Mouse (Mus musculus) gastrocnemius, postnatal 36 days (tissue): ENCODE results near the gene Rtn2. TPM values are rescaled to one million over a fixed set of nuclear protein-coding genes. Genes with fewer than 3 reads are reported as not detected.

Source experiments
- DNase-seq, 2 experiments: peaks; one replicate each; pipeline ENCODE4 v3.0.0; 2022
- intact Hi-C: fragments of 180-260 bp; cut with DNase I; formaldehyde crosslinking; loops from one replicate; pipeline ENCODE4 v1.15.1; 2025
- total RNA-seq, 2 experiments: library from RNA; stranded (reverse); gene quantifications; 2 replicates each; pipeline ENCODE4 v1.2.3; 2021

Gene Rtn2
- total RNA-seq, 2 experiments from 2014 or later: 974 to 1,054 TPM

DNA sequence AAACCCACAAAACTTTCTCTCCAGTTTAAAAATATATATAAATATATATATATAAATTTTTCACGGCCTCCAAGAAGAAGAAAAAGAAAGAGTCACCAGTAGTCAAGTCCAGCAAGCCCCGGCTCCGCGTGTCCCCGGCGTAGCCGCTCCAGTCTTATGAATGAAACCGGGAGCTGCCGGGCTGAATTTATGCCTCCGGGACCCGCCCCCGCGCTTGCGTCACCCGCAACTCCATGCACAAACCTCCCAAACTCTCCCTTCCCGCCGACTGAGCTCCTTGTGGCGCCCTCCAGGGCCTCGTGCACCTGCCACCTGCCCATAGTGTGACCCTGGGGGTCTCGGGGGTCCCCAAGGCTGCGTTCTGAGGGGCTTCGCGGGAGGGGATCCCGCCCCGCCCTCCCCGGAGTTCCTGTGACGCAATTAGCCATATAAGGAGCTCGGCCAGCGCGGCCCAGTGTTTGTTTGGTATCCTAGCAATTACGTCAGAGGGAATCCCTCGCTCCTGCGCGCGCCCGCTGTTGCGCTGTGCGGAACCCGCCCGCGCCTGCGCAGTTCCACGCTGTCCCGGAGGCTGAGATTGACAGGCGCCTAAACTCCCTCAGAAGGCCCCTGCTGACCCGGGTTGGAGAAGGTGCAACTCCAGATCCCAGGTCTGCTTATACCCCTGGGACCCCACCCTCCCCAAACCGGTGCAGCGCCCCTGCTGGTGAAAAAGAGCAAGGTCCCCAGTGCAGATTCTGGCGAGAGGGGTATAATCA is 27.6 kb downstream of the Rtn2 start, which contains the start of gene Fosb:
TSS of gene Fosb (minus strand) at position 168 of the 758 bp plus-strand sequence.
- intact Hi-C loops: no loop called here
- DNase-seq: peak; percentile 93 to 96

DNA sequence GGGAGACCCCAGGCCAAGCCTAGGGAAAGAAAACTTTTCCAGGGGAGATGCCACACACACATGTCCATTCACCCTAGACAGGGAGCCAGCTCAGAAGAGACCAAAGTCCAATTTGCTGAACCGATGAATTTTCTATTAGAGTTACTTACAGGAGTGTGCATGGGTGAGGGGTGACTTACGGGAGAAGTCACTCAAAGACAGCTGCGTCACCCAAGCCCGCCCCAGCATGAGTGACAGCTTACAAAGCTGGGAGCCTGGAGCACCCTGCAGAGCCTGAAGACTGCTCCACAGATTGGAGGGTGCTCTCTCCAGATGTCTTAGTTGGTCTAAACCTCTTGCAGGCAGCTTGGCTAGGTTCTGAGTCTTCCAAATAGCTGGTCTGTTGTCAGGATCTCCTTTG is 29.6 kb downstream of the Rtn2 start:
- intact Hi-C loops: no loop called here
- DNase-seq: no peak

GRCm38 (mm10) chr7:19314033-19314432 is 31.6 kb downstream of the Rtn2 start:
- intact Hi-C loops: no loop called here
- DNase-seq: no peak

GRCm38 (mm10) chr7:19316451-19317161 is 34.2 kb downstream of the Rtn2 start:
- no peak for DNase-seq
- intact Hi-C loops: no loop called here

DNA sequence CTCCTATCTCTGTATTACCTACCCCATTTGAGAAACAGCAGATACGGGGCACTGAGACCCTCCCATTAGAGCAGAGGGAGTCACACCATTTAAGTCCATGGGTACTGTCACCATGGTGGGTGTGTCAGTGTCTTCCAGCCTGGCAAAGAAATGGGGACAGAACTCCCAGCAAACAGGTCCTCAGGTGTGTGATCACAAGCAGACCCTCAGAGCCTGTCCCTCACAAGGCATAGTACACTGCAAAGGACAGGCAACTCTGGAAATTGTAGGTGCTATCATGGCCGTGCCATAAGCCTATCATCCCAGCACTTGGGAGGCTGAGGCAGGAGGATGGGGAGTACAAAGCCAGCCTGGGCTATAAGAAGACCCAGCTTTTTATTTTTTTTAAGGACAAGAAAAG is 35.8 kb downstream of the Rtn2 start:
- intact Hi-C loops: no loop called here
- no peak for DNase-seq

DNA sequence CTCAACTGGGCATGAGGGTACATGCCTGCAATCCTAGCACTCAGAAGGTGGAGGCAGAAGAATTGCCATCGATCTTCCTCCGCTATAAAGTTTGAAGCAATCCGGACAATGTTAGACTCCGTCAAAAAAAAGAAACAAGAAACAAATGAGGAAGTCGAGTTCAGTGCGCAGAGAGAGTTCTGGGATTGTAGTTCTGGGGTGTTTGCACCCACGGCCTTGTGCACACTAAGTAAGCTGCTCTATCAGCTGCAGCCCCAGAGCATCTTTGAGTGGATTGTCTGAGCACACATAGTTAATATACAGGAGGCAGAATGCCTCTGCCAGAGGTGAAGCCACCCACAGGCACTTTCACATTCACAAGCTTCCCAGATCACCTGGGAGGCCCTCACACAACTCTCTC is 36.3 kb downstream of the Rtn2 start:
- intact Hi-C loops: no loop called here

GRCm38 (mm10) chr7:19319458-19319857 is 37.0 kb downstream of the Rtn2 start:
- intact Hi-C loops: no loop called here
- DNase-seq: no peak

More for the DNA sequence above, 36.3 kb downstream of the Rtn2 start:
- DNase-seq: no peak

DNA sequence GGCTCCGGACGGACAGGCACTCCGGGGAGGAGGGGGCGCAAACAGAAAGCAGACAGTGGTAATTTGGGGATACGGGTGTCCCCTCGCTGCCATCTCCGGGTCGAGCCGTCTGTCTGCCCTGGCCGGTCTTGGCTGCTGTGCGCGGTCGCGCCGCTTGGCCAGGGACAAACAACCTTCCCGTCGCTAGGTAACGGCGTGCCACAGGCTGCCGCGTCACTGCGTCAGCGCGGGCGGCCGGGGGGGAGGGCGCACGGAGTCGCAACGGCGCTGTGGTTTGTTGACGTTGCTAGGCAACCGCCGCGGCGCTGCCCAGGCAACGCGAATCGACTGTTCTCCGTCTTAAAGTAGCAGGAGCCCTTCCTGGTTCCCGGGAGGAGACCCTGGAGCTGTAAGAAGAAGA is 37.5 kb downstream of the Rtn2 start:
- intact Hi-C loops: no loop called here
- DNase-seq: peak; percentile 90 to 96

GRCm38 (mm10) chr7:19320637-19321036 is 38.2 kb downstream of the Rtn2 start:
- DNase-seq: no peak
- intact Hi-C loops: no loop called here

DNA sequence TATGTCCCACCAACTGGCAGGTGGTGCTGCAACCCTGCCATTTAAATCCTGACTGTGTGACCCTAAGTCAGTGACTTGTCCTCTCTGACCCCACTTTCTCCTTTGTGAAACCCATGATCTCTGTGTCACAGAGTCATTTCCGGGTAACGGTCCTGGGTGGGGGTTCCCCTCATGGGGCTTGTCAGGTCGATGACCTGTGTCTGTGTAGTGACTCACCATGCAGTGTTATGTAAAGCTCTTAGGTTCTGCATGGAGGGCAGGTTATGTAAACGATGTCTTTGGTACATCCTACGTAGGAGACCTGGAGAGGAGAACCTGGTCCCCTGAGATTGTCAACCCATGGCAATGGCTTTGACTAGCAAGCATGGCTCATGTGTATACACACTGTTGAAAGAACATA is 39.0 kb downstream of the Rtn2 start:
- DNase-seq: no peak
- intact Hi-C loops: no loop called here

GRCm38 (mm10) chr7:19322489-19322888 is 40.1 kb downstream of the Rtn2 start:
- intact Hi-C loops: no loop called here
- DNase-seq: no peak

- DNase-seq: no peak
- intact Hi-C loops: no loop called here
These were observed 41.8 kb downstream of the Rtn2 start for GRCm38 (mm10) chr7:19324221-19324620.

DNA sequence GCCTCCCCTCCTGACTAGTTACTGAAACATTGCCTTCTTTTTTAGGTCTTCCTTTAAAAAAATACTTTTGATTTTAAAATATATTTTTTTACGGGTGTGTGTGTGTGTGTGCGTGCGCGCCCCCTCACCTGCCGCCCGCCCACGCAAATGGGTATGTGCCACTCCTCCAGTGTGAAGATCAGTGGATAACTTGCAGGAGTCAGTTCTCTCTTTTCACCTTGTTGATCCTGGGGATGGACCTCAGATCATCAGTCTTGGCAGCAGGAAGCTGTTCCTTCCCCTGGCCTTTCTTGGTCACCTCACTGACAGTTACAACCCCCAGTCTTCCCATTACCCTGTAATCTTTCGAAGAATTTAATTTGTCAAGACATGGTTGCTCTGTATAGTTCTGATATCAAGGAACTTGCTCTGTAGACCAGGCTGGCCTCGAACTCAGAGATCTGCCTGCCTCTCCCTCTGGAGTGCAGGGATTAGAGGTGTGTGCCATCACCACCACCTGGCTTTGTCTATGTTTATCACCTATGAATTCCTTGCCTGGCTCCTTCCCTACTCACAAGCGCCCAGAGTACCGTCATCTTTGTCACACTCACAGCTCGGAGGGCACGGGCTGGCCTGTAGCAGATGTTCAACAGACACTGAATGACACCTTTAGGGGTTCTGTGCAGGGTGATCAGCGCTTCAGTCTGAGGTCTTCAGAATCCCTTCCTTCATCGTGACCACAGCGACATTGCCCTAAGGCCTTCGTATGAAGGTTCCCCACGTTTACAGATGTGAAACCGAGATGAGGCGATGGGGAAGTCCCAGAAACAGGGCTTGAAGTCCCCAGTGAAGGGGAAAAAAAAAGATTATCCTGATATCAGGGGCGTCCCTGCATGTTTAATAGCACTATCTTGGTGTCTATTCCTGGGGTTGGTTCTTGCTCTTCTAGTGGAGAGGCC is 43.1 kb downstream of the Rtn2 start:
- no peak for DNase-seq
- intact Hi-C loops: no loop called here

DNA sequence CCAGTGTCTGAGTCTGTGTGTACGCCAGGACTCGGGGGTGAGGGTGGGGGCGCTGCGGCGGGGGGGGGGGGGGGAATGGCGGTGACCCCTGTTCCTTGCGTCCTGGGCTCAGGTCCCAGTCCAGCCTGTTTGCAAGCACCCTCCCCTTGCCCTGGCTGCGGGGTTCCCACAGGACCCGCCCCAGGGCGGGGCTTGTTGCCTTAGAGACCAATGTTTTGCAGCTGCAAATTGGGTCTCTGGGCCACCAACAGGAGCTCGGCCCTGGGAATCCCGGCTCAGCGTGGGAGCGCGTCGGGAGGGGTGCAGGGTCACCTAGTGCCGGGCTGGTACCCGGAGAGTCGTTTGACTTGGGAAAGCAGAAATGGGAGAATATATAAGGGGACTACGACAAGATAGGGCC is 43.9 kb downstream of the Rtn2 start:
- intact Hi-C loops: no loop called here
- peak; percentile 85 to 87 for DNase-seq

DNA sequence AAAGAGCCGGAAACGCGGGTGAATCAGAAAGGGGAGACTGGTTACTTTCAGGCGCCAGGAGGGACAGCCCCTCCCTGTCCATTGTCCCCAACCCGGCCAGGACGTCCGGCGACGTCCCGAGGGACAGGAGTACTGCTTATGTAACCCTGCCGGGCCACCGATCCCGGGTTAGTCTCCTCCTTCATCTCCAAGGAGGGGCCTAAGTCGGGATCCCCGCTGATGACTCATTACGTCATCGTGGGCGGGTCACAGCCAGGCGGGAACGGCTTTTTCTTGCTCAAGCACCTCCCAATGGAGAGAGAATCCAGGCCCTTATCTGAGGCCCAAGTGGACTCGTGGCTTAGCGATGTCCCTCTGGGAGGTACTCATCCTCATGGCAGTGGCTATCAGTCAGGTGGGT is 44.7 kb downstream of the Rtn2 start:
- DNase-seq: peak; percentile 82 to 90
- intact Hi-C loops: no loop called here

DNA sequence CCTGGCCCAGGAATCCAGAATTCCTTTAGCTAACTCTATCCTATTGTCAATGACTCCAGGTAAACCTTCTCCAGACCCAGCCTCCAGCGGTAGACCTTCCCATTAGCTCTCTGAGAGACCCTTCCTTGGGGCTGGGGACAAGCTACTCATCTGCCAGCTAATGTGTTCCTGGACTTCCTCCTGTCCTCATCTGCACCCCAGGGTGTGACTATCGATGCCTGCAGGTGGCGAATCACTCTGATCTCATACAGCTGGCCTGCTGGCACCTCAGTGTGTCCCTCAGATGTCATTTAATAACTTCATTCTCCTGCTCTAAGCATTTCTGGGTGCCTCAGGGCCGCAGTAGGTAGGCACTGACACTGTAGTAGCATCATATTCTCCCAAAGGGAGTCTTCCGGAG is 45.4 kb downstream of the Rtn2 start:
- intact Hi-C loops: no loop called here
- peak in 1 of 2 experiments; percentile 3 for DNase-seq

DNA sequence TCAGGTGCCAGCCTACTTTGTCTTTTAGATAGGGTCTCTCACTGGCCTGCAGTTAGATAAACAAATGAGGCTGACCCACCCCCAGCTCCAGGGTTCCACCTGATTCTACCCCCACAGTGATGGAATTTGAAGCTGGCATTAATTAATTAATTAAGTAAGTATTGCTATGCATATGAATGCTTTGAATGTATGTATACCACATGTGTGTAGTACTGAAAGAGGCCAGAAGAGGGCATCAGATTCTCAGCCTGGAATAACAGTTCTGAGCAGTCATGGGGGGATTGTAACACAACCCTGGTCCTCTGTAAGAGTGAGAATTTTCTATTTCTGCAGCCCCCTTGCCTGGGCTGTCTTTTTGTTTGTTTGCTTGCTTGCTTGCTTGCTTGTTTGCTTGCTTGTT is 46.0 kb downstream of the Rtn2 start:
- intact Hi-C loops: no loop called here
- DNase-seq: no peak

DNA sequence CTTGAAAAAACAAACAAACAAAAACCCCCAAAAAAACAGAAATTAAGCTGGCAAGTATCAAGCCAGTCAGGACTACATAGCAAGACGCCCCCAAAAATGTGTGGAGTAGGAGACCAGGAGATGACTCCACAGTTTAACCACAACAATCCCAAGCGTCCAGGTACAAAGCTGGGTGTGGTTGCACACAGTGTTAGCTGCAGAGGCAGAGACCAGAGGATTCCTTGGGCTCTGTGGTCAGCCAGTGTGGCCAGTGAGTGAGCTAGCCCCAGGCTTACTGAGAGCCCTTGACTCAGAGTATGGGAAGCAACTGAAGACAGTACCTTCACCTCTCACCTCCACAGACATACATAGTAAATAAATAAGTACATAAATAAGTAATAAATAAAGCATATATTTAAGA is 49.5 kb downstream of the Rtn2 start:
- intact Hi-C loops: no loop called here
- no peak for DNase-seq

- intact Hi-C loops: no loop called here
- peak; percentile 72 to 74 for DNase-seq
These were observed 50.4 kb downstream of the Rtn2 start for GRCm38 (mm10) chr7:19332709-19333352.

DNA sequence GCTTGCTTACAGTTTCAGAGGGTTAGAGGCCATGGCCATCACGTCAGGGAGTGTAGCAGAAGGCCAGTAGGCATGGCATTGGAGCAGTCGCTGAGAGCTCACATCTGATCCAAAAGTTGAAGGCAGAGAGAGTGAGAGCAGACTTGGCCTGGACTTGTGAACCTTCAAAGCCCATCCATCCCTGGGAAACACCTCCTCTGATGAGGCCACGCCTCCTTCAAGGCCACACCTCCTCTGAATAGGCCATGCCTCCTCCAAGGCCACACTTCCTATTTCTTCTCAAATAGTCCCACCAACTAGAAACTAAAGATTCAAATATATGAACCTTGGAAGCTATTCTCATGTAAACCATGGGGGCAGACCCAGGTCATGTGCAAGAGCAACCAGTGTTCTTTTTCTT is 53.2 kb downstream of the Rtn2 start:
- intact Hi-C loops: no loop called here
- DNase-seq: no peak
